Mouse (Mus musculus) hindbrain, embryonic 16.5 days (tissue): ENCODE measurements around the gene Fyb2. TPM values are rescaled to one million over a fixed set of nuclear protein-coding genes. Genes with fewer than 3 reads are reported as not detected.

Experiments
- ATAC-seq: fragments of 200-750 bp; cut with Nextera tagmentation; 2 replicates; pipeline ENCODE4 v1.8.0; 2017; ENCODE audit warnings: moderate TSS enrichment, moderate library complexity
- H3K27ac ChIP-seq: fragments of 300-500 bp; sonication (generic); 2 replicates; pipeline ENCODE4 v1.5.1; 2014; ENCODE audit warnings: low read depth, mild to moderate bottlenecking, control low read depth, low read length, moderate library complexity
- H3K27me3 ChIP-seq: fragments of 300-500 bp; sonication (generic); replicated peaks from 2 replicates; pipeline ENCODE4 v1.6.1; 2014; ENCODE audit warnings: low read length; ENCODE audit not compliant: control insufficient read depth, insufficient read depth
- H3K36me3 ChIP-seq: fragments of 300-500 bp; sonication (generic); 2 replicates; pipeline ENCODE4 v1.6.1; 2014; ENCODE audit warnings: mild to moderate bottlenecking, low read length, moderate library complexity, mixed read lengths; ENCODE audit not compliant: control insufficient read depth, insufficient read depth
- H3K4me1 ChIP-seq: fragments of 300-500 bp; sonication (generic); 2 replicates; pipeline ENCODE4 v1.6.1; 2014; ENCODE audit warnings: low read depth, low read length; ENCODE audit not compliant: control insufficient read depth, insufficient read depth
- H3K4me2 ChIP-seq: fragments of 300-500 bp; sonication (generic); 2 replicates; pipeline ENCODE4 v1.6.1; 2014; ENCODE audit warnings: mild to moderate bottlenecking, low read length, control low read depth, moderate library complexity
- H3K4me3 ChIP-seq: fragments of 300-500 bp; sonication (generic); 2 replicates; pipeline ENCODE4 v1.5.1; 2014; ENCODE audit warnings: mild to moderate bottlenecking, low read length, control low read depth, moderate library complexity
- H3K9ac ChIP-seq: fragments of 300-500 bp; sonication (generic); 2 replicates; pipeline ENCODE4 v1.6.1; 2014; ENCODE audit warnings: low read depth, mild to moderate bottlenecking, control low read depth, low read length, moderate library complexity
- H3K9me3 ChIP-seq: fragments of 300-500 bp; sonication (generic); 2 replicates; pipeline ENCODE4 v1.6.1; 2014; ENCODE audit warnings: mild to moderate bottlenecking, low read length, moderate library complexity; ENCODE audit not compliant: control insufficient read depth
- WGBS: fragments of 180-500 bp; shearing (Covaris S2); extraction: QIAGEN DNeasy Blood & Tissue Kit; methylation state at CpG from one replicate; pipeline ENCODE4 v1.1.7; 2014; 5-methylcytosine and 5-hydroxymethylcytosine counted together
- polyA plus RNA-seq: library from polyadenylated mRNA; unstranded; fragments of >200 nt; fragmentation: Nextera tagmentation; extraction: Ambion mirVana; gene quantifications from 2 replicates; pipeline ENCODE4 v1.2.1, GENCODE M21; 2015

Fyb2 gene
- polyA plus RNA-seq, 1 experiment from 2014 or later: 0.11 TPM

GRCm38 (mm10) chr4:104956691-104957090, 43.4 kb downstream of the Fyb2 start:
- no peak for ATAC-seq
- Histone ChIP-seq H3K4me2 (no peak overlapping the region), H3K27ac (no peak overlapping the region), H3K9me3 (no peaks in the 10 kb centered on the region), H3K4me3 (no peak overlapping the region), H3K36me3 (no peaks in the 10 kb centered on the region), H3K27me3 (no peaks in the 10 kb centered on the region), H3K4me1 (no peaks in the 10 kb centered on the region; the same call in 1 of the 2 replicates), H3K9ac (no peak overlapping the region)
- WGBS: 30% methylated on average over 7 of the region's 7 CpGs

GRCm38 (mm10) chr4:104961431-104961830, 48.2 kb downstream of the Fyb2 start:
- Histone ChIP-seq H3K36me3 (no peaks in the 10 kb centered on the region), H3K9me3 (peaks cover under 1% of the 10 kb centered on the region; the same call in 1 of the 2 replicates), H3K4me2 (no peak overlapping the region), H3K4me1 (no peaks in the 10 kb centered on the region; the same call in 1 of the 2 replicates), H3K27me3 (no peaks in the 10 kb centered on the region), H3K4me3 (no peak overlapping the region), H3K9ac (no peak overlapping the region), H3K27ac (no peak overlapping the region)
- no peak for ATAC-seq
- 77% methylated on average over 5 of the region's 5 CpGs for whole genome bisulfite sequencing

GRCm38 (mm10) chr4:104972606-104973005, 59.4 kb downstream of the Fyb2 start:
- Histone ChIP-seq H3K36me3 (no peaks in the 10 kb centered on the region), H3K4me2 (no peak overlapping the region), H3K9ac (no peak overlapping the region), H3K27ac (no peak overlapping the region), H3K4me1 (no peaks in the 10 kb centered on the region), H3K4me3 (no peak overlapping the region), H3K27me3 (no peaks in the 10 kb centered on the region), H3K9me3 (no peaks in the 10 kb centered on the region)
- no peak for ATAC-seq
- 86% methylated on average over 2 of the region's 2 CpGs for WGBS

- ATAC-seq: no peak
- H3K9me3 ChIP-seq: no peaks in the 10 kb centered on the region
- 88% methylated on average over 6 of the region's 6 CpGs for WGBS
- H3K9ac ChIP-seq: no peak overlapping the region
- no peak overlapping the region for H3K27ac ChIP-seq
- no peaks in the 10 kb centered on the region for H3K27me3 ChIP-seq
- H3K4me1 ChIP-seq: no peaks in the 10 kb centered on the region
- H3K4me3 ChIP-seq: no peak overlapping the region
- H3K36me3 ChIP-seq: no peaks in the 10 kb centered on the region
- no peak overlapping the region for H3K4me2 ChIP-seq
Measured at GRCm38 (mm10) chr4:104975162-104975830, 62.0 kb downstream of the Fyb2 start.

- no peaks in the 10 kb centered on the region for H3K36me3 ChIP-seq
- no peak overlapping the region for H3K4me3 ChIP-seq
- no peak overlapping the region for H3K4me2 ChIP-seq
- H3K27me3 ChIP-seq: no peaks in the 10 kb centered on the region
- 84% methylated on average over 5 of the region's 5 CpGs for WGBS
- H3K9me3 ChIP-seq: no peaks in the 10 kb centered on the region
- ATAC-seq: no peak
- H3K4me1 ChIP-seq: no peaks in the 10 kb centered on the region
- H3K9ac ChIP-seq: no peak overlapping the region
- no peak overlapping the region for H3K27ac ChIP-seq
Measured at GRCm38 (mm10) chr4:104985960-104986632, 72.8 kb downstream of the Fyb2 start.

- no peak for ATAC-seq
- H3K27me3 ChIP-seq: no peaks in the 10 kb centered on the region
- no peak overlapping the region for H3K9ac ChIP-seq
- no peaks in the 10 kb centered on the region for H3K4me1 ChIP-seq
- H3K9me3 ChIP-seq: no peaks in the 10 kb centered on the region
- H3K4me3 ChIP-seq: no peak overlapping the region
- 72% methylated on average over 7 of the region's 7 CpGs for WGBS
- H3K4me2 ChIP-seq: no peak overlapping the region
- H3K36me3 ChIP-seq: no peaks in the 10 kb centered on the region
- H3K27ac ChIP-seq: no peak overlapping the region
Measured at GRCm38 (mm10) chr4:104987631-104988030, 74.4 kb downstream of the Fyb2 start.

- ATAC-seq: no peak
- Histone ChIP-seq H3K36me3 (no peaks in the 10 kb centered on the region), H3K4me1 (no peaks in the 10 kb centered on the region), H3K27ac (no peak overlapping the region), H3K4me3 (no peak overlapping the region), H3K4me2 (no peak overlapping the region), H3K27me3 (no peaks in the 10 kb centered on the region), H3K9me3 (no peaks in the 10 kb centered on the region), H3K9ac (no peak overlapping the region)
- WGBS: 88% methylated on average over 5 of the region's 5 CpGs
Measured at GRCm38 (mm10) chr4:104988102-104988501, 74.8 kb downstream of the Fyb2 start.

GRCm38 (mm10) chr4:104988709-104989108, 75.5 kb downstream of the Fyb2 start:
- H3K4me3 ChIP-seq: no peak overlapping the region
- no peaks in the 10 kb centered on the region for H3K4me1 ChIP-seq
- H3K9ac ChIP-seq: no peak overlapping the region
- no peak for ATAC-seq
- no peaks in the 10 kb centered on the region for H3K9me3 ChIP-seq
- H3K4me2 ChIP-seq: no peak overlapping the region
- WGBS: 96% methylated on average over 7 of the region's 7 CpGs
- no peak overlapping the region for H3K27ac ChIP-seq
- no peaks in the 10 kb centered on the region for H3K36me3 ChIP-seq
- no peaks in the 10 kb centered on the region for H3K27me3 ChIP-seq

GRCm38 (mm10) chr4:104990016-104990415, 76.8 kb downstream of the Fyb2 start:
- Histone ChIP-seq H3K27ac (no peak overlapping the region), H3K36me3 (no peaks in the 10 kb centered on the region), H3K4me3 (no peak overlapping the region), H3K4me2 (no peak overlapping the region), H3K9me3 (no peaks in the 10 kb centered on the region), H3K9ac (no peak overlapping the region), H3K27me3 (no peaks in the 10 kb centered on the region), H3K4me1 (no peaks in the 10 kb centered on the region)
- no peak for ATAC-seq
- 75% methylated on average over 6 of the region's 6 CpGs for WGBS
